Mouse (Mus musculus) hindbrain, postnatal 0 days (tissue): ENCODE measurements around the gene Rcc1l. TPM values are rescaled to one million over a fixed set of nuclear protein-coding genes. Genes with fewer than 3 reads are reported as not detected.
A peak's percentile ranks its signal among the peaks of the same experiment; 100 is the strongest.

Experiments
- ATAC-seq: fragments of 200-750 bp; cut with Nextera tagmentation; 2 replicates; pipeline ENCODE4 v1.8.0; 2017; ENCODE audit warnings: mild to moderate bottlenecking, moderate TSS enrichment, moderate library complexity
- DNase-seq: peaks from one replicate; pipeline ENCODE4 v3.0.0-alpha.2; 2015; ENCODE audit warnings: low spot score
- H3K27ac ChIP-seq: fragments of 300-500 bp; sonication (generic); 2 replicates; pipeline ENCODE4 v1.5.1; 2014; ENCODE audit warnings: mild to moderate bottlenecking
- H3K27me3 ChIP-seq: fragments of 300-500 bp; sonication (generic); 2 replicates; pipeline ENCODE4 v1.6.1; 2014; ENCODE audit warnings: low read length, mixed read lengths; ENCODE audit not compliant: insufficient read depth
- H3K36me3 ChIP-seq: fragments of 300-500 bp; sonication (generic); 2 replicates; pipeline ENCODE4 v1.6.1; 2014; ENCODE audit warnings: low read length, mixed read lengths; ENCODE audit not compliant: insufficient read depth
- H3K4me1 ChIP-seq: fragments of 300-500 bp; sonication (generic); 2 replicates; pipeline ENCODE4 v1.6.1; 2014; ENCODE audit warnings: antibody characterized with exemption, low read length, mixed read lengths; ENCODE audit not compliant: insufficient read depth
- H3K4me2 ChIP-seq: fragments of 300-500 bp; sonication (generic); 2 replicates; pipeline ENCODE4 v1.6.1; 2014; ENCODE audit warnings: low read depth, mild to moderate bottlenecking, low read length, moderate library complexity, mixed read lengths
- H3K4me3 ChIP-seq: fragments of 300-500 bp; sonication (generic); 2 replicates; pipeline ENCODE4 v1.5.1; 2014; ENCODE audit warnings: low read length
- H3K9ac ChIP-seq: fragments of 300-500 bp; sonication (generic); replicated peaks from 2 replicates; pipeline ENCODE4 v1.6.1; 2014; ENCODE audit warnings: mild to moderate bottlenecking, low read length, moderate library complexity, mixed read lengths
- H3K9me3 ChIP-seq: fragments of 300-500 bp; sonication (generic); 2 replicates; pipeline ENCODE4 v1.6.1; 2016; ENCODE audit warnings: low read length, mixed read lengths
- CTCF ChIP-seq: IDR thresholded peaks from 2 replicates; pipeline ENCODE4 v1.5.1; 2016; ENCODE audit warnings: antibody characterized with exemption, control low read depth, low read depth
- WGBS: fragments of 180-500 bp; shearing (Covaris S2); extraction: QIAGEN DNeasy Blood & Tissue Kit; methylation state at CpG from one replicate; pipeline ENCODE4 v1.1.7; 2014; 5-methylcytosine and 5-hydroxymethylcytosine counted together
- polyA plus RNA-seq: library from polyadenylated mRNA; unstranded; fragments of >200 nt; fragmentation: Nextera tagmentation; extraction: Ambion mirVana; gene quantifications from 2 replicates; pipeline ENCODE4 v1.2.1, GENCODE M21; 2015
- total RNA-seq: library from RNA; depleted of rRNA; stranded (reverse); fragments of >200 nt; gene quantifications from 2 replicates; pipeline ENCODE4 v1.2.3, GENCODE M21; 2014

Gene Rcc1l
- total and polyA plus RNA-seq, 2 experiments from 2014 or later, result 20.6 to 21.7 TPM

GRCm38 (mm10) chr5:134209931-134210554 is 33.5 kb upstream of the Rcc1l start:
- no peak for TF ChIP-seq CTCF
- no peak overlapping the region for H3K9ac ChIP-seq
- no peak overlapping the region for H3K4me3 ChIP-seq
- H3K36me3 ChIP-seq, result no peaks in the 10 kb centered on the region
- ATAC-seq, result no peak
- no peak overlapping the region for H3K4me2 ChIP-seq
- 56% methylated on average over 11 of the region's 11 CpGs for WGBS
- H3K9me3 ChIP-seq, result no peaks in the 10 kb centered on the region
- H3K4me1 ChIP-seq, result no peaks in the 10 kb centered on the region
- H3K27ac ChIP-seq, result no peak overlapping the region
- no peaks in the 10 kb centered on the region for H3K27me3 ChIP-seq
- peak; percentile 24 for DNase-seq

DNA sequence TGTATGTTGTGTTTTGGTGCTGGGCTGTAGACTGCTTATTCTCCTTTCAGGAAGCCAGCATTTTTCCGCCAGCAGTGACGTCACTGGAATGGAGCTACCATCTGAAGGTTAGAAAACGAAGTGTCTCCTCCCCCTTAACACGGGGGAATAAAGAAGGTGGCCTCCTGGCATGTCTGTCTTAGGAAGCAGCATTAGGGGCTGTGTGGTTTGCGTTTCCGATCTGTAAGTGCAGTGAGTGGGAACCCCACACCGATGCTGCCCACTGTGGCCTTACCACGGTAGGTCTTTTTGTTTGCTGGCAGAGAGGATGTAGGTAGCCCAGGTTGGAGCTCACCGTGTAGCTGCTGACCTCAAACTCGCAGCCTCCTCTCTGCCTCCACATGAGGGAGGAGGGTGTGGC is 30.1 kb upstream of the Rcc1l start:
- Histone ChIP-seq H3K4me1 (no peaks in the 10 kb centered on the region), H3K9me3 (no peaks in the 10 kb centered on the region), H3K4me2 (no peak overlapping the region), H3K27me3 (no peaks in the 10 kb centered on the region), H3K27ac (no peak overlapping the region), H3K4me3 (no peak overlapping the region), H3K36me3 (peaks cover 19% of the 10 kb centered on the region), H3K9ac (no peak overlapping the region)
- no peak for TF ChIP-seq CTCF
- 80% methylated on average over 10 of the region's 10 CpGs for WGBS
- no peak for DNase-seq
- ATAC-seq, result no peak

DNA sequence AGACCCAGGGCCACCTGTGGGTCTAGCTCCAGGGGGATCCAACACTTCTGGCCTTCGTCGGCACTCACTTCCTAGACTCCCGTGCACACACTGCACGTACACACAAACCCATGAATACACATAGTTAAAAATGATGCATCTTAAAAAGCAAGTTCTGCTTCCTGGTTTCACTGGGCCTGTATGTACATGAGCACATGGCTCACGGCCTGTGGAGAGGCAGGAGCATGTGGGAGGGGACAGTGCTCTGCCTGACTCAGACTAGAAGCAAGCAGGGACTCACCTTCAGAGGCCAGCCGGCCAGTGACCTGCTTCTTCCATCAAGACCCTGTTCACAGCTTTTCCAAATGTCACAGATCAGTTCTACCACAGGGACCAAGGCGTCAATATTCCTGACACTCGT is 17.1 kb upstream of the Rcc1l start:
- no peak overlapping the region for H3K4me2 ChIP-seq
- TF ChIP-seq CTCF, result no peak
- no peaks in the 10 kb centered on the region for H3K4me1 ChIP-seq
- WGBS, result 91% methylated on average over 8 of the region's 8 CpGs
- peaks cover 17% of the 10 kb centered on the region for H3K36me3 ChIP-seq
- ATAC-seq (no peak), DNase-seq (no peak)
- no peak overlapping the region for H3K9ac ChIP-seq
- no peaks in the 10 kb centered on the region for H3K9me3 ChIP-seq
- H3K27ac ChIP-seq, result no peak overlapping the region
- no peaks in the 10 kb centered on the region for H3K27me3 ChIP-seq
- H3K4me3 ChIP-seq, result no peak overlapping the region

DNA sequence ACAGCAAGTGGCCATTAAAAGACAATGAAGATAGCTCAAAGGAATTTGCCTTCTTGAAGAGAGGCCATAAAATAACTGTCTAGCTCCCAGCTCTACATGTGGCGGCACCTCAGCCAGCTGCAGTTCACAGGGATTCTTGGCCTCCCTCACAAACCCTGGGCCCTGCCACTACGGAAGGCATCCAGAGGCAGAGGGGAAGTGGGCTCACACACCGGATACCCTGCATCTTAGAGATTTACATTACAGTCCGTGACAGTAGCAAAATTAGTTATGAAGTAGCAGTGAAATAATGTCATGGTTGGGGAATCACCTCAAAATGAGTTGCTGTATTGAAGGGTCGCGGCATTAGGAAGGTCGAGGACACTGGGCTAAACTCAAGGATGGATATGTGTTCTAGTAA is 12.0 kb upstream of the Rcc1l start:
- Histone ChIP-seq H3K9me3 (no peaks in the 10 kb centered on the region), H3K27ac (no peak overlapping the region), H3K9ac (no peak overlapping the region), H3K27me3 (no peaks in the 10 kb centered on the region), H3K4me1 (no peaks in the 10 kb centered on the region), H3K4me2 (no peak overlapping the region), H3K4me3 (no peak overlapping the region), H3K36me3 (peaks cover under 1% of the 10 kb centered on the region; the same call in 1 of the 2 replicates)
- no peak for ATAC-seq
- WGBS, result 87% methylated on average over 7 of the region's 7 CpGs
- no peak for DNase-seq
- no peak for TF ChIP-seq CTCF

GRCm38 (mm10) chr5:134186961-134187731 is 10.6 kb upstream of the Rcc1l start:
- WGBS, result 77% methylated on average over 4 of the region's 4 CpGs
- H3K36me3 ChIP-seq, result no peaks in the 10 kb centered on the region; the same call in 1 of the 2 replicates
- H3K27me3 ChIP-seq, result no peaks in the 10 kb centered on the region
- H3K4me2 ChIP-seq, result no peak overlapping the region
- no peak overlapping the region for H3K27ac ChIP-seq
- no peaks in the 10 kb centered on the region for H3K9me3 ChIP-seq
- peak; percentile 44 for DNase-seq
- no peak overlapping the region for H3K9ac ChIP-seq
- H3K4me3 ChIP-seq, result no peak overlapping the region
- ATAC-seq, result no peak
- 0 out of 2 replicates have a peak, but pooled peaks cover 5% of the 10 kb centered on the region for H3K4me1 ChIP-seq
- TF ChIP-seq CTCF, result peak; percentile 86

DNA sequence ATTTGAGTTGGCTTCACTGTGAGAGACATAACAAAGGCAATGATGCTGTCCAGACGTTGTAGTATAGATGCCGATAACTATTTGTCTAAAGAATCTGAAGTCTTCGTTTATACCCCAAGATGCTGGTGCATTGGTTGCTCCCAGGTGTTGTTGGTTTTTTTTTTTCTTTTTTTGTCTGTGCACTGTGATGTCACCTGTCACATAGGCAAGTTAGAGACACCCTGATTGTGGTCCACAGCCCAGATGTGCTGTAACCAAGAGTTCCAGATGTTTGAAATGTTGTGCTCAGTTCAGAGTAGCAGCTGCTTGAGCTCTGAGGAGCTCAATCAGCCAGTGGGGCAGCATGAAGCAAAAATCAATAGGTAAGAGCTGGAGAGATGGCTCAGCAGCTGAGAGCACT is 9.5 kb upstream of the Rcc1l start:
- H3K9me3 ChIP-seq, result no peaks in the 10 kb centered on the region
- H3K27ac ChIP-seq, result no peak overlapping the region
- ATAC-seq, result no peak
- no peak overlapping the region for H3K9ac ChIP-seq
- H3K4me2 ChIP-seq, result no peak overlapping the region
- 89% methylated on average over 3 of the region's 3 CpGs for WGBS
- H3K27me3 ChIP-seq, result no peaks in the 10 kb centered on the region
- H3K4me3 ChIP-seq, result no peak overlapping the region
- no peak for TF ChIP-seq CTCF
- no peak for DNase-seq
- H3K36me3 ChIP-seq, result no peaks in the 10 kb centered on the region
- 0 out of 2 replicates have a peak, but pooled peaks cover 5% of the 10 kb centered on the region for H3K4me1 ChIP-seq
